Mouse (Mus musculus) kidney, embryonic 16.5 days (tissue): ENCODE measurements around the gene Inhbc. TPM values are rescaled to one million over a fixed set of nuclear protein-coding genes. Genes with fewer than 3 reads are reported as not detected.

Source experiments
- ATAC-seq: fragments of 200-750 bp; cut with Nextera tagmentation; 2 replicates; pipeline ENCODE4 v1.8.0; 2017; ENCODE audit warnings: moderate TSS enrichment; ENCODE audit not compliant: low FRiP score, low TSS enrichment
- H3K27ac ChIP-seq: fragments of 300-500 bp; sonication (generic); 2 replicates; pipeline ENCODE4 v1.5.1; 2014; ENCODE audit warnings: low read length
- H3K27me3 ChIP-seq: fragments of 300-500 bp; sonication (generic); 2 replicates; pipeline ENCODE4 v1.6.1; 2014; ENCODE audit warnings: low read length, control low read depth, mixed read lengths; ENCODE audit not compliant: insufficient read depth
- H3K36me3 ChIP-seq: fragments of 300-500 bp; sonication (generic); 2 replicates; pipeline ENCODE4 v1.6.1; 2014; ENCODE audit warnings: low read length, control low read depth, mixed read lengths; ENCODE audit not compliant: insufficient read depth
- H3K4me1 ChIP-seq: fragments of 300-500 bp; sonication (generic); 2 replicates; pipeline ENCODE4 v1.6.1; 2014; ENCODE audit warnings: low read length, control low read depth, mixed read lengths; ENCODE audit not compliant: insufficient read depth
- H3K4me2 ChIP-seq: fragments of 300-500 bp; sonication (generic); replicated peaks from 2 replicates; pipeline ENCODE4 v1.6.1; 2014; ENCODE audit warnings: low read depth, low read length
- H3K4me3 ChIP-seq: fragments of 300-500 bp; sonication (generic); 2 replicates; pipeline ENCODE4 v1.5.1; 2014; ENCODE audit warnings: mild to moderate bottlenecking, low read length
- H3K9ac ChIP-seq: fragments of 300-500 bp; sonication (generic); replicated peaks from 2 replicates; pipeline ENCODE4 v1.6.1; 2014; ENCODE audit warnings: low read length
- H3K9me3 ChIP-seq: fragments of 300-500 bp; sonication (generic); 2 replicates; pipeline ENCODE4 v1.6.1; 2016; ENCODE audit warnings: low read length, control low read depth
- WGBS: fragments of 180-500 bp; shearing (Covaris S2); extraction: QIAGEN DNeasy Blood & Tissue Kit; methylation state at CpG from one replicate; pipeline ENCODE4 v1.1.7; 2014; 5-methylcytosine and 5-hydroxymethylcytosine counted together
- polyA plus RNA-seq: library from polyadenylated mRNA; unstranded; fragments of >200 nt; fragmentation: Nextera tagmentation; extraction: Ambion mirVana; gene quantifications from 2 replicates; pipeline ENCODE4 v1.2.1, GENCODE M21; 2015

Inhbc gene
- polyA plus RNA-seq, 1 experiment from 2014 or later = 0.09 TPM

- no peak overlapping the region for H3K9ac ChIP-seq
- peaks cover 35% of the 10 kb centered on the region for H3K36me3 ChIP-seq
- H3K27ac ChIP-seq = no peak overlapping the region
- no peak overlapping the region for H3K4me2 ChIP-seq
- no peak overlapping the region for H3K4me3 ChIP-seq
- H3K27me3 ChIP-seq = no peaks in the 10 kb centered on the region; the same call in 1 of the 2 replicates
- peaks cover 10% of the 10 kb centered on the region for H3K4me1 ChIP-seq
- H3K9me3 ChIP-seq = no peaks in the 10 kb centered on the region
- ATAC-seq = no peak
- WGBS = 68% methylated on average over 1 of the region's 1 CpGs
Measured at GRCm38 (mm10) chr10:127335271-127335670, 35.0 kb downstream of the Inhbc start.

DNA sequence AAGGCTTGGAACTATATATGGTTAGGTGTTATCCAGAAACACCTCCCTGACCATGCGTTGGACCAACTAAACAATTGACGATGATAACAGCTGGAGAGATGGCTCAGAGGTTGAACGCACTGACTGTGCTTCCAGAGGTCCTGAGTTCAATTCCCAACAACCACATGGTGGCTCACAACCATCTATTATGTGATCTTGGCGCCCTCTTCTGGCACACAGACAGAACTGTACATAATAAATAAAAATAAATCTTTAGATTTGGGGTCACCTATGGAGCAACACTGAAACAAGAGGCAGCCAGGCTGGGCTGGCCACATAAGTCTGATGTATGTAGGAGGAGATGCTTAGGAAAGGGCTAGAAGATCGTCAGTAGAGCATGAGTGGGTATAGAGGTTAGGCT is 37.1 kb downstream of the Inhbc start:
- no peak for ATAC-seq
- Histone ChIP-seq H3K36me3 (peaks cover 37% of the 10 kb centered on the region), H3K4me2 (no peak overlapping the region), H3K9me3 (no peaks in the 10 kb centered on the region), H3K4me1 (no peaks in the 10 kb centered on the region), H3K9ac (no peak overlapping the region), H3K4me3 (no peak overlapping the region), H3K27ac (no peak overlapping the region), H3K27me3 (peaks cover 11% of the 10 kb centered on the region)
- WGBS = 72% methylated on average over 5 of the region's 5 CpGs

GRCm38 (mm10) chr10:127332211-127332874 is 37.9 kb downstream of the Inhbc start:
- Histone ChIP-seq H3K27ac (no peak overlapping the region), H3K4me1 (no peaks in the 10 kb centered on the region), H3K9ac (no peak overlapping the region), H3K4me3 (peak overlapping the region; percentile 12), H3K36me3 (peaks cover 37% of the 10 kb centered on the region), H3K27me3 (peaks cover 19% of the 10 kb centered on the region), H3K4me2 (peak overlapping the region; percentile 17), H3K9me3 (no peaks in the 10 kb centered on the region)
- no peak for ATAC-seq
- WGBS = 35% methylated on average over 29 of the region's 31 CpGs

DNA sequence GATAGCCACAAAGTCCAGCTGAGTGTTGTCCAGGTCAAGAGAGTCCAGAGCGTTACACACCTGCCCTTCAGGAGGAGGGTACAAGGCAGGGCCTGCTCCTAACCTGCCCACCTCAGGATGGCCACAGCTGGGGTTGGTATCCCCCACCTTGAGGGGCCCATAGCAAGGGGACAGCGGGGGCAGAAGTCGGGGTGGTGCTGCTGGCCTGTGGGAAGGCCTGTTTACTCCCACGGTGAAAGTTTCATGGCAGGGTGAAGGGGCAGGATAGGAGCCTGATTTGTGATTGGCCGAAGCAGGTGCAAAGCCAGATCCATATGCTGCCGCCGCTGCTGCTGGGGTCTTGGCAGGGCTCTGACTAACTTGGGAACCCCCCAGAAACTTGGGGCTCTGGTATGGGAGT is 40.0 kb downstream of the Inhbc start:
- Histone ChIP-seq H3K4me1 (peaks cover 17% of the 10 kb centered on the region), H3K9ac (no peak overlapping the region), H3K36me3 (peaks cover 23% of the 10 kb centered on the region; the same call in 1 of the 2 replicates), H3K9me3 (0 out of 2 replicates have a peak, but pooled peaks cover 4% of the 10 kb centered on the region), H3K4me2 (no peak overlapping the region), H3K4me3 (no peak overlapping the region), H3K27ac (no peak overlapping the region), H3K27me3 (peaks cover 40% of the 10 kb centered on the region)
- 73% methylated on average over 7 of the region's 7 CpGs for WGBS
- no peak for ATAC-seq

GRCm38 (mm10) chr10:127327461-127328145 is 42.6 kb downstream of the Inhbc start:
- Histone ChIP-seq H3K36me3 (peaks cover 18% of the 10 kb centered on the region; the same call in 1 of the 2 replicates), H3K4me3 (no peak overlapping the region), H3K4me2 (no peak overlapping the region), H3K4me1 (peaks cover 17% of the 10 kb centered on the region), H3K27me3 (peaks cover 52% of the 10 kb centered on the region), H3K9ac (no peak overlapping the region), H3K9me3 (0 out of 2 replicates have a peak, but pooled peaks cover 4% of the 10 kb centered on the region), H3K27ac (no peak overlapping the region)
- no peak for ATAC-seq
- 56% methylated on average over 18 of the region's 18 CpGs for WGBS

GRCm38 (mm10) chr10:127326828-127327227 is 43.4 kb downstream of the Inhbc start:
- peaks cover 52% of the 10 kb centered on the region for H3K27me3 ChIP-seq
- 0 out of 2 replicates have a peak, but pooled peaks cover 4% of the 10 kb centered on the region for H3K9me3 ChIP-seq
- H3K4me3 ChIP-seq = peak overlapping the region; percentile 56
- no peak for ATAC-seq
- H3K27ac ChIP-seq = no peak overlapping the region
- H3K9ac ChIP-seq = peak overlapping the region; percentile 64
- 8% methylated on average over 29 of the region's 29 CpGs for WGBS
- H3K36me3 ChIP-seq = peaks cover 12% of the 10 kb centered on the region; the same call in 1 of the 2 replicates
- H3K4me2 ChIP-seq = peak overlapping the region; percentile 94
- peaks cover 17% of the 10 kb centered on the region for H3K4me1 ChIP-seq

DNA sequence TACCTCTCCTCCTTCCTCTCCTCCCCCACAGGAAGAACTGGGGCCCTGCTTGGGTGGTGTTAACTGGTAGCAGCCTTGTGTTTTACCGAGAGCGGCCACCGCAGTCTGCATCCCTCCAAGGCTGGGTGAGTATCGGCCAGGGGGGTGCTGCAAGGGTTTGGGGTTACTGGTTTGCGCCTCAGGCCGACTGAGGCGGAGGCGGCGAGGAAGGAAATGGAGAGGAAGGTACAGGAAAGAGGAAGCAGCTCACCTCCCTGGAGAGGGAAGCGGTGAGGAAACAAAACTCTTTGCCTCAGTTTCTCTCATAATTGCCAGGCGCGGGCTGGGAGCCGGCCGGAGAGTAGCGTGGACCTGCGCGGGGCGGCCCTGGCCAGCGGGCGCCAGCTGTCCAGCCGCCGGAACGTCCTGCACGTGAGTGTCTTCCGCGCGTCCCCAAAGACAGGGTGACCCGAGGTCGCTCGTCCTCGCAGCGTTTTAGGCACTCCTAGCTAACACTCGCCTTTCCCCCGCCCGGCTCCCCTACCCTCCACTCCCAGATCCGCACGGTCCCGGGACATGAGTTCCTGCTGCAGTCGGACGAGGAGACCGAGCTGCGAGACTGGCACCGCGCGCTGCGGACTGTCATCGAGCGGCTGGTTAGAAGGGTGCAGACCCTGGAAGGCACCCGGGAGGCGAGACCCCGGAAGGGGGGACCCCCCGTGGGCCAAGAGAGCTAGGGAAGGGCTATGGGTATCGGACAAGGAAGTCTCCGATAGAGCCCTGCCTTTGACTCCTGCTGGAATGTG is 44.0 kb downstream of the Inhbc start:
- peak overlapping the region; percentile 64 for H3K9ac ChIP-seq
- peak overlapping the region; percentile 94 for H3K4me2 ChIP-seq
- peaks cover 52% of the 10 kb centered on the region for H3K27me3 ChIP-seq
- WGBS = 1% methylated on average over 53 of the region's 54 CpGs
- peak overlapping the region; percentile 56 for H3K4me3 ChIP-seq
- ATAC-seq = peak; percentile 43; the same call in 1 of the 2 replicates
- H3K4me1 ChIP-seq = peaks cover 17% of the 10 kb centered on the region
- 0 out of 2 replicates have a peak, but pooled peaks cover 4% of the 10 kb centered on the region for H3K9me3 ChIP-seq
- peaks cover 11% of the 10 kb centered on the region; the same call in 1 of the 2 replicates for H3K36me3 ChIP-seq
- no peak overlapping the region for H3K27ac ChIP-seq

GRCm38 (mm10) chr10:127325454-127326016 is 44.7 kb downstream of the Inhbc start:
- peak overlapping the region; percentile 64 for H3K9ac ChIP-seq
- peak overlapping the region; percentile 94 for H3K4me2 ChIP-seq
- H3K9me3 ChIP-seq = 0 out of 2 replicates have a peak, but pooled peaks cover 4% of the 10 kb centered on the region
- peaks cover 52% of the 10 kb centered on the region for H3K27me3 ChIP-seq
- H3K27ac ChIP-seq = no peak overlapping the region
- 0 out of 2 replicates have a peak, but pooled peaks cover 4% of the 10 kb centered on the region for H3K36me3 ChIP-seq
- peaks cover 17% of the 10 kb centered on the region for H3K4me1 ChIP-seq
- WGBS = 30% methylated on average over 14 of the region's 14 CpGs
- no peak for ATAC-seq
- peak overlapping the region; percentile 56 for H3K4me3 ChIP-seq

DNA sequence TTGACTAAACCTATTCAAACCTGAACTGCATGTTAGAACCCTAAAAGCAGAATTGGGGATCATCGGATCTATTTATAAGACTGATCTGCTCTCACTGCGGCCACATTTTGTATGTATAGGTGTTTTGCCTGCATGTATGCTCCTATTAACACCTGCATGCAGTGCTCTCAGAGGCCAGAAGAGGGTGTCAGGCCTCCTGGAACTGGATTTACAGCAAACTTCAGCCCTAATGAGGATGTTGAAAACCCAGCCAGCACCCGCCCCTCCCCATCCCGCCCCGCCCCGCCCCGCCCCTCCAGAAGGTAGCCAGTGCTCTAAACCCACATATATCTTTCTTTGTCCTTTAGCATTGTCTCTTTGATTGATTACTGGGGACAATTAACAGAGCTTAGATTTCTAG is 45.7 kb downstream of the Inhbc start:
- 10% methylated on average over 7 of the region's 7 CpGs for WGBS
- ATAC-seq = no peak; the same call in 1 of the 2 replicates
- no peak overlapping the region for H3K27ac ChIP-seq
- peaks cover 17% of the 10 kb centered on the region for H3K4me1 ChIP-seq
- H3K36me3 ChIP-seq = no peaks in the 10 kb centered on the region
- no peak overlapping the region for H3K9ac ChIP-seq
- H3K27me3 ChIP-seq = peaks cover 51% of the 10 kb centered on the region
- H3K4me3 ChIP-seq = no peak overlapping the region
- H3K9me3 ChIP-seq = 0 out of 2 replicates have a peak, but pooled peaks cover 4% of the 10 kb centered on the region
- H3K4me2 ChIP-seq = no peak overlapping the region
